Mouse (Mus musculus) heart, postnatal 4 days (tissue): ENCODE data around the gene Chrdl2. TPM values are rescaled to one million over a fixed set of nuclear protein-coding genes. Genes with fewer than 3 reads are reported as not detected.

Experiments
- DNase-seq: peaks from one replicate; pipeline ENCODE4 v3.0.0; 2021
- total RNA-seq, 2 experiments: library from RNA; stranded (reverse); gene quantifications; 2 replicates each; pipeline ENCODE4 v1.2.3; 2021

The Chrdl2 gene
- total RNA-seq, 2 experiments from 2014 or later = not detected

GRCm38 (mm10) chr7:99982256-99983242 lies 23.4 kb upstream of the Chrdl2 start:
- no peak for DNase-seq

GRCm38 (mm10) chr7:99988725-99989124 lies 17.2 kb upstream of the Chrdl2 start:
- DNase-seq = peak; percentile 85

GRCm38 (mm10) chr7:99989844-99990760 lies 15.9 kb upstream of the Chrdl2 start:
- DNase-seq = peak; percentile 35

- DNase-seq = no peak
These were observed 14.8 kb upstream of the Chrdl2 start for GRCm38 (mm10) chr7:99990990-99991707.

- DNase-seq = no peak
These were observed 12.8 kb upstream of the Chrdl2 start for GRCm38 (mm10) chr7:99993159-99993558.

- DNase-seq = no peak
These were observed 10.8 kb upstream of the Chrdl2 start for GRCm38 (mm10) chr7:99995186-99995585.

GRCm38 (mm10) chr7:99998668-99999067 lies 7.3 kb upstream of the Chrdl2 start:
- no peak for DNase-seq

- peak; percentile 22 for DNase-seq
These were observed 2.2 kb upstream of the Chrdl2 start for GRCm38 (mm10) chr7:100003781-100004180.

- DNase-seq = no peak
These were observed 439 bp downstream of the Chrdl2 start for GRCm38 (mm10) chr7:100006411-100006810.

GRCm38 (mm10) chr7:100008765-100009164 lies 2.8 kb downstream of the Chrdl2 start:
- no peak for DNase-seq

GRCm38 (mm10) chr7:100009640-100010039 lies 3.7 kb downstream of the Chrdl2 start:
- DNase-seq = peak; percentile 76

GRCm38 (mm10) chr7:100010711-100011110 lies 4.7 kb downstream of the Chrdl2 start:
- DNase-seq = no peak

GRCm38 (mm10) chr7:100012085-100012484 lies 6.1 kb downstream of the Chrdl2 start:
- DNase-seq = peak; percentile 21

GRCm38 (mm10) chr7:100012515-100012914 lies 6.5 kb downstream of the Chrdl2 start:
- no peak for DNase-seq

GRCm38 (mm10) chr7:100014123-100014600 lies 8.2 kb downstream of the Chrdl2 start:
- no peak for DNase-seq

- no peak for DNase-seq
These were observed 11.1 kb downstream of the Chrdl2 start for GRCm38 (mm10) chr7:100017056-100017455.

- no peak for DNase-seq
These were observed 21.4 kb downstream of the Chrdl2 start for GRCm38 (mm10) chr7:100027353-100027752.

- peak; percentile 37 for DNase-seq
These were observed 23.3 kb downstream of the Chrdl2 start for GRCm38 (mm10) chr7:100029307-100029706.

- DNase-seq = no peak
These were observed 25.2 kb downstream of the Chrdl2 start for GRCm38 (mm10) chr7:100030996-100031749.

GRCm38 (mm10) chr7:100033672-100034071 lies 27.7 kb downstream of the Chrdl2 start:
- no peak for DNase-seq

GRCm38 (mm10) chr7:100034815-100035463 lies 29.0 kb downstream of the Chrdl2 start:
- DNase-seq = no peak
